Mouse (Mus musculus): ENCODE measurements around the gene Oas1h. TPM values are rescaled to one million over a fixed set of nuclear protein-coding genes. Genes with fewer than 3 reads are reported as not detected.

The Oas1h gene
- total RNA-seq, 2 experiments from 2014 or later, result 0.20 TPM; not detected in 1

DNA sequence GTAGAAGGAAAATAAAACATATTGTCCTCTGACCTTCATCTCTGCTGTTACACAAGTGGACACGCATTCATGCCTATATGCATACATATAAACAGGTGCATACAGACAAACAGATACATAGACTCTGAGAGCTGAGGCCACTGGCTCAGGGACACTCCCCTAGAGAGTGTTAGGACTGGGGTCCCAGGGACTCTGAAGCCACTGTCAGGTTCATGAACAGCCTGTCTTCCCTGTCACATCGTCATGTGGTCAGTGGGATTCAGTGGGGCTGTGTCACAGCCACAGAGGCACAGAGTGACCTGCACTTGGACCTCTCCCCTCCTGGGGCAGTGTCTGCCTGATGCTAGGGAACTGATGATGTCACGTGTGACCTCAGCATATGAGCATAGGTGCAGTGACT is 59.1 kb downstream of the Oas1h start:
- DNase-seq (ENCODE audit: low spot score in 2 of 2), result no peak

Small RNAs within 50 kb of the gene (microRNA-seq; reads per million reads assigned to microRNA genes)
- gene Gm22907, result not detected

Other genes with a start within 250 kb of the Oas1h start
- 10 to 100 TPM; 11.8 to 13.5 TPM for gene Rita1, start 248.8 kb upstream of the Oas1h start, total RNA-seq (2021)
- 10 to 100 TPM; 47.6 to 51.4 TPM for gene Ddx54, start 248.7 kb upstream of the Oas1h start, total RNA-seq (2021)
- gene Cfap73, start 227.2 kb upstream of the Oas1h start, total RNA-seq (2021), result under 1 TPM; 0.56 to 0.78 TPM
- gene Rasal1, start 212.6 kb upstream of the Oas1h start, total RNA-seq (2021), result 10 to 100 TPM; 10.7 to 15.8 TPM
- 10 to 100 TPM; 13.7 to 17.2 TPM for gene Dtx1, start 149.5 kb upstream of the Oas1h start, total RNA-seq (2021)
- gene Oas2, start 111.6 kb upstream of the Oas1h start, total RNA-seq (2021), result under 1 TPM; 0.17 to 0.31 TPM
- under 1 TPM; 0.11 to 0.25 TPM for gene Oas3, start 83.8 kb upstream of the Oas1h start, total RNA-seq (2021)
- gene Oas1e, start 65.9 kb upstream of the Oas1h start, total RNA-seq (2021), result not detected
- 1 to 10 TPM; 2.3 to 4.1 TPM for gene Oas1c, start 48.9 kb upstream of the Oas1h start, total RNA-seq (2021)
- gene Oas1f, start 14.1 kb upstream of the Oas1h start, total RNA-seq (2021), result not detected
- under 1 TPM; 0.23 to 0.42 TPM for gene Oas1g, start 26.2 kb downstream of the Oas1h start, total RNA-seq (2021)
- 1 to 10 TPM; 1.1 to 1.2 TPM for gene Oas1a, start 46.1 kb downstream of the Oas1h start, total RNA-seq (2021)
- gene Oas1d, start 53.1 kb downstream of the Oas1h start, total RNA-seq (2021), result not detected
- gene Rph3a, start 148.7 kb downstream of the Oas1h start, total RNA-seq (2021), result 1 to 10 TPM; 4.3 to 6.9 TPM

Measured in adrenal gland, postnatal 4 days (tissue).